Mouse (Mus musculus) intestine, embryonic 14.5 days (tissue): ENCODE measurements around the gene Pld2. TPM values are rescaled to one million over a fixed set of nuclear protein-coding genes. Genes with fewer than 3 reads are reported as not detected.
A peak's percentile ranks its signal among the peaks of the same experiment; 100 is the strongest.

ENCODE experiments used
- ATAC-seq: fragments of 200-750 bp; cut with Nextera tagmentation; replicated peaks from 2 replicates; pipeline ENCODE4 v1.8.0; 2017; ENCODE audit warnings: low read depth, moderate number of reproducible peaks, moderate TSS enrichment, moderate library complexity; ENCODE audit not compliant: low FRiP score, low TSS enrichment
- DNase-seq: peaks from one replicate; pipeline ENCODE4 v3.0.0-alpha.2; 2018; ENCODE audit warnings: low spot score
- H3K27ac ChIP-seq: fragments of 300-500 bp; sonication (generic); 2 replicates; pipeline ENCODE4 v1.5.1; 2014; ENCODE audit warnings: low read depth, mild to moderate bottlenecking, control low read depth
- H3K27me3 ChIP-seq: fragments of 300-500 bp; sonication (generic); replicated peaks from 2 replicates; pipeline ENCODE4 v1.6.1; 2014; ENCODE audit warnings: low read length, control low read depth; ENCODE audit not compliant: control insufficient read depth, insufficient read depth
- H3K36me3 ChIP-seq: fragments of 300-500 bp; sonication (generic); 2 replicates; pipeline ENCODE4 v1.6.1; 2014; ENCODE audit warnings: low read length, control low read depth; ENCODE audit not compliant: control insufficient read depth, insufficient read depth
- H3K4me1 ChIP-seq: fragments of 300-500 bp; sonication (generic); replicated peaks from 2 replicates; pipeline ENCODE4 v1.6.1; 2014; ENCODE audit warnings: low read length, control low read depth, mixed read lengths; ENCODE audit not compliant: control insufficient read depth, insufficient read depth
- H3K4me2 ChIP-seq: fragments of 300-500 bp; sonication (generic); 2 replicates; pipeline ENCODE4 v1.6.1; 2014; ENCODE audit warnings: low read length
- H3K4me3 ChIP-seq: fragments of 300-500 bp; sonication (generic); 2 replicates; pipeline ENCODE4 v1.5.1; 2014; ENCODE audit warnings: low read depth, low read length, control low read depth, mixed read lengths
- H3K9ac ChIP-seq: fragments of 300-500 bp; sonication (generic); 2 replicates; pipeline ENCODE4 v1.6.1; 2014; ENCODE audit warnings: mild to moderate bottlenecking, low read length
- H3K9me3 ChIP-seq: fragments of 300-500 bp; sonication (generic); 2 replicates; pipeline ENCODE4 v1.6.1; 2016; ENCODE audit warnings: low read length, control low read depth; ENCODE audit not compliant: control insufficient read depth
- WGBS: fragments of 180-500 bp; shearing (Covaris S2); extraction: QIAGEN DNeasy Blood & Tissue Kit; methylation state at CpG from one replicate; pipeline ENCODE4 v1.1.7; 2014; 5-methylcytosine and 5-hydroxymethylcytosine counted together
- polyA plus RNA-seq: library from polyadenylated mRNA; unstranded; fragments of >200 nt; fragmentation: Nextera tagmentation; extraction: Ambion mirVana; gene quantifications from 2 replicates; pipeline ENCODE4 v1.2.1, GENCODE M21; 2014

Gene Pld2
- polyA plus RNA-seq, 1 experiment from 2014 or later: 9.7 TPM

DNA sequence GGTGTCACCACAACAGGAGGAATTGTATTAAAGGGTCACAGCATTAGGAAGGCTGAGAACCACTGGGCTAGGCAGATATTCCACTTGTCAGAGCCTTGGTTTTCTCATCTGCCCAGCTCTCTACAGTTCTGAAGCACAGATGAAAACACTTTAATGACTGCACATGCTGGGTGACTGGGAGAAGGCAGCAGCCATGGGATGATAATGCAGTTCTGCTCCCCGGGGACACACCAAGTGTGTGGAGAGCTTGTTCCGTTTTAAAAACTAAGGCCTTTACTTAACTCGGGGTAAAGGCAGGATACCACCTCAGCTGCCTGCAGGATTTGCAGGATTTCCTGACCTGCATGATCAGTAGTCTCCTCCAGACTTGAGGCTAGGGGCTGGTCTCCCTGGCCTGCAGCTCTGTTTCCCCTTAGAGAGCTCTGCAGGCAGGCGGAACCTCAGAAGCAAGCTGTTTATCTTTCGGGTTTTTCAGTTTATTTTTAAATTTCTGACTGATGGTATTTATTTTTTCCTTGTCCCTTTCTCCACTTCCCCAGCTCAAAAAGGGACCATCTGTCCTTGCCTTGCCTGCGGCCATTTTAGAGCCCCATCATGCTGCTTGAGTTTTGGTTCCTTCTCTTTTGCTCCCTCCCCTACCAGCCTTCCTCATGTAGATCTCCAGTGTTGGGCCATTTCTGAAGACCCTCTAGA, 43.3 kb downstream of the Pld2 start:
- 36% methylated on average over 6 of the region's 6 CpGs for WGBS
- ATAC-seq (no peak), DNase-seq (no peak)
- Histone ChIP-seq H3K27me3 (no peaks in the 10 kb centered on the region), H3K4me2 (no peak overlapping the region), H3K9ac (no peak overlapping the region), H3K4me1 (peaks cover 59% of the 10 kb centered on the region), H3K36me3 (no peaks in the 10 kb centered on the region), H3K27ac (peak overlapping the region; percentile 67), H3K4me3 (no peak overlapping the region), H3K9me3 (no peaks in the 10 kb centered on the region)

DNA sequence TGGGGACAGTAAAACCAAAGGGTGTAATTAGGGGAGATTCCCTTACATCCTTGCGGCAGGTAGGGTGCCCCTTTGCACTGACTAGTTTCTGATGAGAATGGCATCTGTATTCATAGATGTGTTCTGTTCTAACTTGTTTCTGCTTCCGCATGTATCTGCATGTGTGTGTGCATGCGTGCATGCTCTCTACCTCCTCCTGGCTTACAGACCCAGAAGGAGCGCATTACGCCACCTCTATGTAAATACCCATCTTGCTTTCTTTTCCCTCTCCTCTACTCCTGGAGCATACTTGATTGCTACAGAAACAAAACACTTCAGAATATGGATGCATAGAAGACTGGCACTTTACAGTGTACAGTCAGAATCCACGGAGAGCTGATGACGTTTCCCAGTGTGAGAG, 43.9 kb downstream of the Pld2 start:
- DNase-seq: no peak
- H3K27ac ChIP-seq: peak overlapping the region; percentile 67

DNA sequence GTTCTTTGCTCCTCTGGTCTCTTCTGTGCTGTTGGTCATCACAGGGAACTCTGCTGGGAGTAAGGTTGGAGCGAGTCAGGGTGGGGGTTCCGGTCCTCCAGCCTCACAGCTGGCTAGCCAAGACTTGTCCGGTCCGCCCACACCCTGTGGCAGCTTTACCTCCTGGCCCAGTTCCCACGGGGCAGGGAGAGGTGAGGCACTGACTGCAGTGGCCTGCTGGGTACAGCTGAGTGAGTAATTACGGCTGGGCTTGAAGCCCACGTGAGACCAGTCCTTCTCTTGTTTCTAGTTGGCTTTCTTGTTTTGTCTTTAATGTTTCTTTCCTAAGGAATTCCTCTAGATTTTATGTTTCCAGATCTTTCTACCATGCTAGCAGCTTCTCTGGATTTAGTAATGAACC, 45.6 kb downstream of the Pld2 start:
- ATAC-seq (no peak), DNase-seq (no peak)
- Histone ChIP-seq H3K36me3 (no peaks in the 10 kb centered on the region), H3K4me3 (no peak overlapping the region), H3K9ac (no peak overlapping the region), H3K4me2 (no peak overlapping the region), H3K9me3 (no peaks in the 10 kb centered on the region), H3K27ac (no peak overlapping the region), H3K27me3 (no peaks in the 10 kb centered on the region), H3K4me1 (peaks cover 37% of the 10 kb centered on the region)
- 56% methylated on average over 7 of the region's 7 CpGs for whole genome bisulfite sequencing

More for the DNA sequence above, 43.9 kb downstream of the Pld2 start:
- Histone ChIP-seq H3K9me3 (no peaks in the 10 kb centered on the region), H3K27me3 (no peaks in the 10 kb centered on the region), H3K9ac (no peak overlapping the region), H3K4me3 (no peak overlapping the region), H3K4me1 (peaks cover 53% of the 10 kb centered on the region), H3K36me3 (no peaks in the 10 kb centered on the region), H3K4me2 (no peak overlapping the region)
- no peak for ATAC-seq
- WGBS: 76% methylated on average over 7 of the region's 7 CpGs

DNA sequence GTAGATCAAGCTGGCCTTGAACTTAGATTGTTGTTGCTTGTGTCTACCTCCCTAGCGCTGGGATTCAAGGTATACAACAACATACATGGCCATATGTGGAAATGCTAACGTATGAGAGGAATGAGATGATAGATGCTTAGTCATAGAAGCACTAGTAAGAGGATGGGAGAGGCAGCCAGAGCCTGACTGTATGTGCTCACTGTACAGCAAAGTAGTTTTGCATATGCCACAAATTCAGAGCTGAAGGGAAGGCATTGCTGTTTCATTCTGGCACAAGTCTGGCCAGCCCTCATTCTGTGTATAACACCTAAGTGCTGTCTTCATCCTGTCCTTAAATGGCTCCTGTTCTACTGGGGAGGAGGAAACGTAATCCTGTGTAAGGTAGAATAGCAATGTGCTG, 46.4 kb downstream of the Pld2 start:
- Histone ChIP-seq H3K9ac (no peak overlapping the region), H3K4me1 (peaks cover 33% of the 10 kb centered on the region), H3K9me3 (no peaks in the 10 kb centered on the region), H3K36me3 (no peaks in the 10 kb centered on the region), H3K4me3 (no peak overlapping the region), H3K27me3 (no peaks in the 10 kb centered on the region), H3K4me2 (no peak overlapping the region), H3K27ac (no peak overlapping the region)
- ATAC-seq (no peak), DNase-seq (no peak)
- whole genome bisulfite sequencing: 86% methylated on average over 3 of the region's 3 CpGs

DNA sequence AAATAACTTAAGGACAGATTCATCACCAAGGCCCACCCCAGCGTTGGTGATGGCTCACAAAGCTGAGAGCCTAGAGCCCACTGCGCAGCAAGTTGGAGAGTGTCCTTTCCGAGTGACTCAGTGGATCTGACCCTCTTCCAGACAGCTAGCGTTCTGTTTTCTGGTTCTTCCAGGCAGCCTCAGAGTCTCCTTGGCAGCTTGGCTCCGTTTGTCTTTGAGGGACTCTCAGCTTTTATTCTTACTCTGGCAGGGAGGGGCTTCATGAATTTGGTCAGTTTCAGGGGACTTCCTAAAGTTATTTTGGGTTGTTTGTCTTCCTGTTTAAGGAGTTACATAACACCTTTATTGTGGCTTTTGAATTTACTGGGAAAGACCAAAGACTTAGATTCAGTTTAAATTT, 47.1 kb downstream of the Pld2 start:
- Histone ChIP-seq H3K27ac (no peak overlapping the region), H3K4me1 (peaks cover 31% of the 10 kb centered on the region), H3K9me3 (no peaks in the 10 kb centered on the region), H3K4me3 (no peak overlapping the region), H3K36me3 (no peaks in the 10 kb centered on the region), H3K9ac (no peak overlapping the region), H3K27me3 (no peaks in the 10 kb centered on the region), H3K4me2 (no peak overlapping the region)
- WGBS: 73% methylated on average over 5 of the region's 5 CpGs
- no peak for ATAC-seq
- DNase-seq: no peak

DNA sequence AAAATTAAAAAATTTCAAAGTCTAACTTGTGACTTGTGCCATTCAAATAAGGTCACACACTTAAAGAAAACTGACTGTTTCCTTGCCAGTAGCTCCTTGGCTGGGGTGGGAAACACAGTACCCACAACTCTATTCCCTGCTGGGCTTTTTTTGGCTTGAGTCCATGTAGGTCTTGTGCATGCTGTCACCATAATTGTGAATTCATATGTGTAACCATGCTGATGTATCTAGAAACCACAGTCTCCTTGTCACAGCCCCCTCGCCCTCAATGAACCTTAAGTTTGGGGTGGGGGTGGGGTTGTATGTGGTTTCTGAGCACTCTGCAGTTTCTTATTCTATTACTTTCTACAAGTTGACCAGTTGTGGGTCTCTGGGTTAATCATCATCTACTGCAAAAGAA, 51.9 kb downstream of the Pld2 start:
- H3K9me3 ChIP-seq: no peaks in the 10 kb centered on the region
- no peak overlapping the region for H3K4me3 ChIP-seq
- DNase-seq: no peak
- H3K27me3 ChIP-seq: no peaks in the 10 kb centered on the region
- H3K4me1 ChIP-seq: no peaks in the 10 kb centered on the region
- no peaks in the 10 kb centered on the region for H3K36me3 ChIP-seq
- H3K9ac ChIP-seq: no peak overlapping the region
- H3K4me2 ChIP-seq: no peak overlapping the region
- ATAC-seq: no peak
- H3K27ac ChIP-seq: no peak overlapping the region
- 96% methylated on average over 1 of the region's 1 CpGs for WGBS

DNA sequence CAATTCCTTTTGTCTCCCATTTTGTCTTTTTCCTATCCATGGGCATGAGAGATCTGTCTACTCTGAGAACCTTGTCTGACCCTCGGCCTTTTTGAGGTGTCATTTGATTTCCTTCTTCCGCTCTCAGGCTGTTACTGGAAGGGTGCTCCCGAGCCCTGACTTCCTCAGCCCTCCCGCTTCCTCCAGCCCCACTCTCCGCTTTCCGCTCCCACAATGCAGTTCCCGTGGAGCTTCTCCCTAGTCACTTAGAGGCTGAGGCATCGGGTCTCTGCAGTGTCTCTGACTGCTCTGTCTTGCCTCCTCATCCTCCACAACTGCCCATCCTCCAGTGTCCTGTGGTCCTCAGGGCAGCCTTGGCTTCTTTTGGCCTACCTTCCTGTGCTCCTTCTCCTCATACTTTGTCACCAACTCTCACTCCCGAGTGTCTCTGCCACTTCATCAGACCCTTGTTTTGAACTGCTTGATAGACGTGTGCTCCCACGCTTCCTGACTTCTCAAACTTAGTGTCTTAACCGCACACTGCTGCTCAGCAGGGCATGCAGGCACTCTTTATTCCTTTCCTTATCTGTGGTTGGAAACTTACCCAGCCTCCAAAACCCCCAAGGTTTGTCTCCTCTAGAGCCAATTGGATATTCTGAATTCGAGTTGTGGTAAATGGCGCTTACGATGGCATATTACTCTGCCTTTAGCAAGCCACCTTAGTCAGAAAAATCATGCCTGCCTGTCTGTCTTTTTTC, 54.6 kb downstream of the Pld2 start:
- ATAC-seq: no peak
- no peak overlapping the region for H3K9ac ChIP-seq

DNA sequence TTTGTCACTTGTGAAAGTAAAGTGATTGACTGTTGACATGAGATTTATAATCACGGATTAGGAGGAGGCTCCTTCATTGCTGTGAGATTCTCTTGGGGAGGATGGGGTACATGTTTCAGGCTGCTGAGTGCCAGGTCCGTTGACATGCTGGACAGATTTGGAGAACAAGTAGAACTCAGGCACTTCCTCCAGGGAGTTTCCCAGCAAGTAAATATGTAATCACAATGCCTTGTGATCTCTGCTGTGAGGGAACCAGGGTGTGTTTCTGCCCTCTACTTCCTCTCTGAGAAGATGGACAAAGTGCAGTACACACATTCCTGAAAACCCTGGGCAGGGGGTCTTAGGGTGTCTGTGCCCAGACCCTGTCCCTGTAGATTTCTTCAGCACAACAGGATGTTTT, 55.8 kb downstream of the Pld2 start:
- H3K9ac ChIP-seq: no peak overlapping the region
- no peak for ATAC-seq
- H3K4me2 ChIP-seq: no peak overlapping the region
- H3K36me3 ChIP-seq: peaks cover 34% of the 10 kb centered on the region
- no peaks in the 10 kb centered on the region for H3K27me3 ChIP-seq
- H3K27ac ChIP-seq: no peak overlapping the region
- H3K4me3 ChIP-seq: no peak overlapping the region
- no peaks in the 10 kb centered on the region for H3K4me1 ChIP-seq
- H3K9me3 ChIP-seq: no peaks in the 10 kb centered on the region
- no peak for DNase-seq
- 53% methylated on average over 2 of the region's 2 CpGs for WGBS

More for the DNA sequence above, 54.6 kb downstream of the Pld2 start:
- H3K36me3 ChIP-seq: peaks cover 26% of the 10 kb centered on the region
- no peaks in the 10 kb centered on the region for H3K27me3 ChIP-seq
- 79% methylated on average over 15 of the region's 15 CpGs for WGBS
- no peak overlapping the region for H3K27ac ChIP-seq
- DNase-seq: no peak
- no peaks in the 10 kb centered on the region for H3K9me3 ChIP-seq
- no peaks in the 10 kb centered on the region for H3K4me1 ChIP-seq
- H3K4me2 ChIP-seq: no peak overlapping the region
- H3K4me3 ChIP-seq: no peak overlapping the region

DNA sequence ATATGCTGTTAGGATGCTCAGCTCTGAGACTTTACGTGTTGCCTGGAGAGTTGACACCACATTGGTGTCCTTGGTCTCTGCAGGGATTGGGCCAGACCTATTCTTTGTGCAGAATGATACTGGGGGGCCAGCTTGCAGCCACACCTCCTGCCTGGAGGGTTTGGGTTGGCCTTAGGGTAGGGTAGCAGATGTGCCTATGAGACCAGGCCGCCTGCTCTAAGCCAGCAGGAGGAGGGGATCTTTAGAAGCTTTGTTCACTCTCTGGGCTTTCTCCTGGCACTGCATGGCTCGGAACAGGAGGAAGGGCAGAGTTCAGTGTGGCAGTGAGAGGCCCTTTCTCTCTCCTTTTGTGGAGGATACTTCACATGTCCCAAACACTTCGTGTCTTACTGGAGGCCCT, 56.2 kb downstream of the Pld2 start:
- no peak for ATAC-seq
- WGBS: 74% methylated on average over 4 of the region's 4 CpGs

More for the DNA sequence above, 56.2 kb downstream of the Pld2 start:
- no peak overlapping the region for H3K27ac ChIP-seq
- no peaks in the 10 kb centered on the region for H3K27me3 ChIP-seq
- H3K36me3 ChIP-seq: peaks cover 34% of the 10 kb centered on the region
- H3K4me1 ChIP-seq: no peaks in the 10 kb centered on the region
- H3K9ac ChIP-seq: no peak overlapping the region
- no peak overlapping the region for H3K4me3 ChIP-seq
- DNase-seq: no peak
- no peaks in the 10 kb centered on the region for H3K9me3 ChIP-seq
- no peak overlapping the region for H3K4me2 ChIP-seq
